Mouse (Mus musculus) cortical plate, adult 2 months (tissue): Measurements from ENCODE around the gene Gm19684.
"Not testable (repeated sequence)": the region's sequence is repeated elsewhere in the genome, so short reads cannot be mapped to it uniquely, and the experiment has no call there.

Experiments
- CTCF ChIP-seq: fragments of 200-500 bp; IDR thresholded peaks from 2 replicates; pipeline ENCODE4 v1.5.1; 2011; ENCODE audit warnings: mild to moderate bottlenecking, control low read depth, low read length; ENCODE audit not compliant: insufficient read depth; ENCODE audit errors: extremely low read depth
- POLR2A ChIP-seq: fragments of 200-500 bp; IDR thresholded peaks from 2 replicates; pipeline ENCODE4 v1.6.1; 2011; ENCODE audit warnings: mild to moderate bottlenecking, low read length, control low read depth; ENCODE audit not compliant: insufficient read depth; ENCODE audit errors: extremely low read depth

DNA sequence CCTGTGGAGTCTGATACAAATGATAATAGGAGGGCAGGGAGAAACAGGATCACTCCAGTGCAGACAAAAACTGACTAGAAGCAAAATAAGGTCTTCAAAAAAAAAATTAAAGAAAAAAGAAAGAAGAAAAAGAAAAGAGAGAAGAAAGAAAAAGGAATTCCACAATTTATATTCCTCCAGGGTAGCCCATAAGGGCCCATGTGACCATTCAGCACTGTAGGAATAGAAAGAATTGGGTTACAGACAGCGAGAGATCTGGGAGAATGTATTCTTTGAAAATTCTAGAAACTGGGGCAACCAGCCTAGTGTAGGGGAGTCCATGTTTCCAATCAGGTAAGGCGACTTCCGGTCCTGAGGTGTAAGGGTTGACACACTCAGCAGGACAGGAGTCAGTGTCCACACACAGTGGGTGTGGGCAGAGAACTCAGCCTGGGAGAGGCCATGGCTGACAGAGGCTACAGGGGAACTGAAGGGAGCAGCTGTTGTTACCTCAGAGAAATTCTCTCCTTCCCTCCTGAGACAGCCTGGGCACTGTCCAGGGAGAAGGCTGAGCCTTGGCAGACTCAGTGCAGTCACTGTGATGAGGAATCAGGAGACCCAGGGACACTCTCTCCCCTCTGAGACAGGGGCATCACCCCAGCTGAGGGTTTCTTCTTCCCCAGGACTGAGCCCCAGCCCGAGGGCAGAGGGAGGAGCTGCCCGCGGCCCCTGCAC is 38.8 kb upstream of the Gm19684 start:
- not testable (repeated sequence) for TF ChIP-seq POLR2A, CTCF
